Mouse (Mus musculus) spleen, adult 18-20 months (tissue): ENCODE measurements around the gene Ankrd12.
"Not testable (repeated sequence)": the region's sequence is repeated elsewhere in the genome, so short reads cannot be mapped to it uniquely, and the experiment has no call there.

Source experiments
- DNase-seq, 2 experiments: peaks; one replicate each; pipeline ENCODE4 v3.0.0; 2022; ENCODE audit warnings: mixed read lengths in 2 of 2

Ankrd12 gene

DNA sequence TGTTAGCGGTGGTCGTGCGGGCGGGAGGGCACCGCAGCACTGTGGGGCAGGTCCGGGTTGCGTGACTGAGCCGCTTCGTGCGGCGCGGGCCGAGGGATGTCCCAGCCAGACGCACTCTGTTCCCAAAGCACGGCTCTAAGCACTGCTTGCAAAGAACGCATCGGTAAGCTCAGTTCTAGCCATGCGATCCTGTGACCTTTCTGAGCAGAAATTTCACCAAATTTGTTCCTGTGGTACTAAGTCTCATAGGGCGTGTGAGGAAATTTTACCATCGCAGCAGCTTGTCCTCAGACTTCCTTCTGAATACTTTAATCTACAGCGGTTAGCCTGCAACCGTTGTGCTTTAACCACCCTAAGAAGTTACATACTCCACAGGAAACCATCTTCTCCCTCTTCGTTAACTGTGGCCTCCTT, 555 bp upstream of the Ankrd12 start:
- no peak for DNase-seq

DNA sequence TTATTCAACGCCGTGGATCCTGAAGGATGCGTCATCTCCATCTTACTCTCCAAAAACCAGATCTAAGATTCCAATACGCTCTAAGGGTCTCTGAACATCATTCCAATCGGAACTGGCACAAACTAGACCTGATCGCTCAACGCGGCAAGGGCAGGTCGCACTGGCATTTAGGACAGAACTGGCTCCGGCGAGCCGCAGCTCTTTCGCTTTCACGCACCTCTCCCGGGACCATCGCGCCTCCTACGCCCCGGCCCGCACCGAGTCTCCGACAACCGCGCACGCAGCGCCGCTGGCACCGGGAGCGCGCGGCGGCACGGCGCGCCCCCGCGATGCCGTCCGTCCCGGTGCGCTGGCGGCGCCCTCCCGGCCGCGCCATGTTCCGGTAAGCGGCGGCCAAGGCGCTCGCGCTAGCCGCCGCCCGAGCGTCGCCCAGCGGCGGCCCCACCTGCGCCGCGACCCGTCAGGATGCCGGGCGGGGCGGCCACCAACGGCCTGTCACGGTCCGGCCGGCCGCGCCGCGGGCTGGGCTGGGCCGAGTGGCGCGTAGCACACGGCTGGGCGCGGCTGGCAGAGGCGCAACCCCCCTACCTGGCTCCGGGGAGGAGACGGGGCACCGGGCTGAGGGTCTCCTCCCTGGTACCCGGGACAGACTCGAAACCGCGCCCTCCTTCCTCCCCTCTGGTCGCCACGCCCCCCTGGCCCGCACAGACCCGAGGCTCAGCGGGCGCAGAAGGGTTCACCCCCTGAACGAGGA, 538 bp downstream of the Ankrd12 start:
- DNase-seq = peak in 1 of 2 experiments; percentile 26

DNA sequence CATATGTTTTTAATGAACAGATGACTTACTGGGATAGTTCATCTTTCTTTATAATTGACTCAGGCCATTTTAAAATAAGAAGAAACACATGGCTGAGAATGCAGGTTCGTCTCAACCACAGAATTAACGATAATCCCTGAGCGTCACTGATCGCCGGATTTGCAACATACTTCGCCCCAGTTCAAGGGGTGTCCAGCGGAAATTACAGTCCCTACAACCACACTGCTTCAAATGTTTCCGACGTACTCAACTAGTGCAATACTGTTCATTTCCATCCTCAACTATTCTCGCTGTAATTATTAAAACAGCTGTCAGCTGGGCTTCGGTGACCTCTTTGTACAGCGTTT, 1.1 kb downstream of the Ankrd12 start:
- no peak for DNase-seq

DNA sequence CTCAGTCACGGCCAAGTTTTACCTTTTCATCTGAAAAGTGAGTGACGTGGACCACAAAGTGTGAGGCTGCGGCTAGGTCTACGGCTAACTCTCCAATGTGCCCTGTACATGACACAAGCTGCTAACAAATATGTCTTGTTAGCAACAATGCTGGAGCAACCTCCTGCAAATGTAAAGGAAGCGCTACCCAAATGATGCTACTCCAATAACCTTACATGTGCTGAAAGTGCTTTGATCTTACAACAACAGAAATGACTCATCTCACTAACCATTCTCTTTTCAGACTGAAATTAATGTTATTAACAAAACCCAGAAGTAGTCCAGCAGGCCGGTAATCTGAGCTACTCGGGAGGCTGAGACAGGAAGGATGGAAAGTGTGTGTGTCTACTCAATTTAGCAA, 2.9 kb downstream of the Ankrd12 start:
- DNase-seq = no peak

DNA sequence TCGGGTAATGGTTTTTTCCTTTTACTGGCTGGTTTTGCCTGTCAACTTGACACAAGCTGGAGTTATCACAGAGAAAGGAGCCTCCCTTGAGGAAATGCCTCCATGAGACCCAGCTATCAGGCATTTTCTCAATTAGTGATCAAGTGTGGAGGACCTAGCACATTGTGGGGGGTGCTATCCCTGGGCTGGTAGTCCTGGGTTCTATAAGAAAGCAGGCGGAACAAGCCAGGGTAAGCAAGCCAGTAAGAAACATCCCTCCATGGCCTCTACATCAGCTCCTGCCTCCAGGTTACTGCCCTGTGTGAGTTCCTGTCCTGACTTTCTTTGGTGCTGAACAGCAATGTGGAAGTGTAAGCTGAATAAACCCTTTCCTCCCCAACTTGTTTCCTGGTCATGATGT, 7.9 kb downstream of the Ankrd12 start:
- not testable (repeated sequence) for DNase-seq

DNA sequence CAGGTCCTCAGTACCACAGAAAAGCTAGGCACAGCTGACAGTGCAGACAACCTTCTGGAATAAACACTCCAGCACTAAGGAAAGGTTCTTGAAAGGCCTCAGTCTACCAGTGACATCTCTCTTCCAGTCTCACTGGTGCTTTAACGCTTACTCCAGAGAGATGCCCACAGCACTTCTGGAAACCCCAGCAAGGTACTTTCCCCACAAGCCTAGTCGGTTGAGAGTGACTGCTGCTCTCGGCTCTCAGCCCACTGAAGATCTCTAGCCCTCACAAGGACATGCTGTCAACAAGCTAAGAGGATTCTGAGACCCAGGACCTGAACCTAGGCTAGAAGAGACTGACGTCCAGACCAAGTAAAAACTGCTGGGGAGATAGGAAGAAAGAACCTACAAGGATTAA, 11.8 kb downstream of the Ankrd12 start:
- no peak for DNase-seq

DNA sequence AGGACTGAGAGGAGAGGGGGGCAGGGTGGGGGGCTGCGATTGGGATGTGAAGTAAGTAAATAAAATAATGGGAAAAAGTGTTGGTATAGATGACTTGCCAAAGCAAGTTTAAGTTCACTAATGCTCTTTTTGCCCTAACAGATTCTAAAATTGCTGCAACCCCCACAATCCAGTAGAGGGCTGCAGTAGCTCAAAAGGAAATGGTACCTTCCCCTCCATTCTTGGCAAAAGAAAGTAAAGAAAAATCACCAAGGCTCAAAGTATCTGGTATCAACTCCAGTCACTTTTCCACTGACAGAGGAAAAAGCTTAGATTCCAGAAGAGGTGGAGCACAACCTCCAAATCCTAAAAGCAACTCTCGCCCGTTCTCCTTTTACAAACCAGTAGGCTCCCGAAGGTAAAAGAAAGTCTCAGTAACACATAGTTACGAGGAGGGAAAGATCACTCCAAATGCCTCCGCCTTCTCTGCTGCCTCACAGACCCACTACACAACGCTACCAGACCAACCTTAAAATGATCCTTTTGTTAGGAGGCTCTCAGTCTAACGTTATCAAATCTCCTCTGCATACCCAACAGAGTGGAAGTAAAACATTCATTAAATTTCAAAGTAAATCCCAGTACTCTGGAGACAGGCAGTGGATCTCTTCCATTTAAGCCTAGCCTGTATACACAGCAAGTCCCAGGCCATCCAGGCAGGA, 15.5 kb downstream of the Ankrd12 start:
- no peak for DNase-seq

DNA sequence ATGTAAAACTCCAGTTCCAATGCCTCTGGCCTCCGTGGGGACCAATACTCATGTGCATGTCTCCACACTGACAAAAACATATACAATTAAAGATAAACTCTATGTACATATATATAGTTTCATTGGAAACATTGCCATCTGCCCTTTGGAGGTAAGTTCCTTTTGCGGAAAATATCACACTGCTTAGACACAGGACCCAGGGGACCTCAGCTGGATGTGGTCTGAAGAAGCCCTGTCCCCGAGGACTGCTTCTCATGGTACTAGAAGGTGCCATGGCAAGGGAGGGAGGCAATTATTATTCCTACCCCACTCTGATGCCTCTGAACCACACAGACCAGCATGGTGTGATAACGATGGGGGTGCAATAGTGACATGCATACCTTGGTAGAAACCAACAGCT, 18.7 kb downstream of the Ankrd12 start:
- DNase-seq = no peak

DNA sequence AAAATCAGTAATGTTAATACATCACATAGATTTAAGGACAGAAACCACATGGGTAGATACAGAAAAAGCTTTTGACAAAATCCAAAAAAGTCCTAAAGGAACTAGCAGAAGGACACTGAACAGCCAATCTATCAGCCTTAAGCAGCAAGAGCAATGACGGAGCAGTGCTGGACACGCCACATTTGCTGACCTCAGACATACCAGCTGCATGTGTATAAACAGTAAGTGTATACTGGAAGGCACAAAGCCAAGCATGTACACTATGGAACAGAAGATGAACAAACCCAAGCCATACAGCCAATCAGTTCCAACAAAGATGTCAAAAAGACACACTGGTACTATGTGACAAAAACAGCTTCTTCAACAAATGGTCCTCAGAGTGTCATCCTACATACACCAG, 19.7 kb downstream of the Ankrd12 start:
- no peak for DNase-seq

DNA sequence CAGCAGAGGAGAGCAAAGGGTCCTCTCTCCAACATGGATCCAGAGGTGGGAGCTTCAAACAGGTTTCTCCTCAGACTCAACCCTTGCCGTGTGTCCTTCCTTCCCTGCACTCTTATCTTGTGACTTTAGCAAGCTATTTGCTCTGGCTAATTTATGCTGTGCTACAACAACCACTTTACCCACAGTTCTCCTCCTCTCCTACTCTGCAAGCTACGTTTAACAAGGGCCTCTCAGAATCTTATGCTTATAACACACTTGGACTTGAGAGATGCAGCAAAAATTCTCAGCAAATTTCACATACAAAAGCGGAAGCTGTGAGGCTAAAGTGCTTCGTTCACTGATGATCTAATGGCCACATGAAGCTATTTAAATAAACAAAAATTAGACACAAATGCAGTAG, 23.5 kb downstream of the Ankrd12 start:
- no peak for DNase-seq

DNA sequence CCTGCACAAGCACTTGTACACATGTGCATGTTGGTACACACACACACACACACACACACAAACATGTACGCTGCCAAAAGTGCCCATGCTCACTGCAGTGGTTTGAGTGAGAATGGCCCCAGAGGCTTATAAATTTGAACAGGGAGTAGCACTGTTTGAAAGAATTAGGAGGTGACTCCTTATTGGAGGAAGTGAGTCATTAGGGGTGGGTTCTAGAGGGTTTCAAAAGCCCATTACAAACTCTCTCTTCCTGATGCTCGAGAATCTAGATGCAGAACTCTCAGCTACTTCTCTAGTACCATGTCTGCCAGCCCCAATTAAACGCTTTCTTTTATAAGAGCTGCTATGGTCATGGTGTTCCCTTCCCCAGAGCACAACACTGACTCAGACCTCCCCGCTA, 28.1 kb downstream of the Ankrd12 start:
- DNase-seq = no peak

DNA sequence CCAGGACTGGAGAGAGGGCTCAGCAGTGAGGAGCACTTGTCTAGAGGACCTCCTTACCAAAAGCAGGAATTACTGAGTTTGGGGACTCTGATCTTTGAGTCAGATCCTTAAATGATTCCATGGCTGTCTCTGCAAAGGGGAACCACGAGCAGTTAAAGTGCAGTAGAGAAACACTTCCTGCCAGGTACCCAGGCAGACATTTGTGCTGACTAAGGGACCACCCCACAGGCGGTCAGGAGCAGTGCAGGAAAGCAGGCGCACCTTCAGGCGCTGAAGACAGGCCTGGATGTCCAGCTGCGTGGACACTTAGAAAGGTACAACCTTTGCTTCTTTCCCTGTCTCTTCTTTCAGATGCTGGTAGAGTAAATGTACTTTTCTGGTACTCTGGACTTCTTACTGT, 28.7 kb downstream of the Ankrd12 start:
- DNase-seq = no peak

DNA sequence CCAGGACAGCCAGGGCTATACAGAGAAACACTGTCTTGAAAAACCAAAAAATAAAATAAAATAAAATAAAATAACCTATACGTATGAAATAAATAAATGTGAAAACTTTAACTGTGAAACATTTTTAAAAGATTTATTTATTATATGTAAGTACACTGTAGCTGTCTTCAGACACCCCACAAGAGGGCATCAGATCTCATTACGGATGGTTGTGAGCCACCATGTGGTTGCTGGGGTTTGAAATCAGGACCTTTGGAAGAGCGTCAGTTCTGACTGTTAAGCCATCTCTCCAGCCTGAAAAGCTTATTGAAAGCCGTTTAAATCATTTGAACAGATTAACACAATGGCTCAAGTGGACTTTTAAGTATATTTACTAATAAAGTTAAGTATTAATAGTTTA, 33.2 kb downstream of the Ankrd12 start:
- not testable (repeated sequence) for DNase-seq

DNA sequence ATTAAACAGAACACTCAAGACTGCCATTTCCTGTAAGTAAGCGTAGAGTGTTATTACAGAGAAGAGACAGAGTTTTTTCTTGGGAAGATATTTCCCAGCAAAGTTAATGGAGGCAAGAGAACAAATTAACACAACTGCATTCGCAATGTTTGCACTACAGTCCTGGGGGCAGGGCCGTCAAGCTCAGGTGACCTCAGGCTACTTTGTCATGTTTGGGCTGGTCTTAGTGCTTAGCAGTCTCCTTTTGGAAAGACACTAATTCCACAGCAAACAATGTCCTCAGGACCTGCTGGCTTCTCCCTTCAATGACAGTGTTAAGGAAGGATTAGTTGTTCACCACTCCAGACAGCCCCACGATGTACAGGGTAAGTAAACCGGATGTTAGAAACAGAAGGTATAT, 35.9 kb downstream of the Ankrd12 start:
- DNase-seq = no peak

DNA sequence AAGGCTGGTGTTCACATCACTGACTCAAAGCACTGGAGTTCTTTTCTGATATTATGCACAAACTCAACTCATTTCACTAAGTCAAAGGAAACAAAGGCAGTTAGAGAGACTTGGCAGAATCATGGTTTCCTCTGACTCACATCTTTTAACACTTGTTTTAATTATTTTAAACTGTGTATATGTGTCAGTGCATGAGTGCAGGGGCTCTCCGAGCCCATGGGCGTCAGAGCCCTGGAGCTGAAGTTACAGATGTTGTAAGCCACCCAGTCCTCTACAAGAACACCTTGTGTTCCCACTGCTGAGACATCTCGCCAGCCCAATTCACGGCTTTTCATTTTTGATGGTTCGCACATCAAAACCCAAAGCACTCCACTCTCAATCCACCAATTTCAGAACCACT, 43.6 kb downstream of the Ankrd12 start:
- DNase-seq = no peak

DNA sequence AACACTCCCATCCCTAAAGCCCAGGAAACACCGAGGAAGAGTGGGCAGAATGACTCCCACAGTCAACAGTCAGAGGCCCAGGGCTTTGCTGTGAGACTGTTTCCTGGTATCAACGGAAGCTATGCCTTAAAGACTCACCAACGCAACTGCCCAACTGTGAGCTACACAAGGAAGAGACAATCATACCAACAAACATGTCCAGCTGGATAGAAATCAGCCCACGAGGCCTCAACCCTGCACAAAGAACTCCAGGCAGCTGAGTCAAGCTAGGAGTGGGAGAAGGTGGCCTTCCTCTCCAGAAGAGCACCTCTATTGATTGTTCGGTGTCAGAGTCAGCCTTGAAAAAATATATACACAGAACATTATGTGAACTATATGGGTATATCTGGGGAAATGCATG, 44.9 kb downstream of the Ankrd12 start:
- no peak for DNase-seq

DNA sequence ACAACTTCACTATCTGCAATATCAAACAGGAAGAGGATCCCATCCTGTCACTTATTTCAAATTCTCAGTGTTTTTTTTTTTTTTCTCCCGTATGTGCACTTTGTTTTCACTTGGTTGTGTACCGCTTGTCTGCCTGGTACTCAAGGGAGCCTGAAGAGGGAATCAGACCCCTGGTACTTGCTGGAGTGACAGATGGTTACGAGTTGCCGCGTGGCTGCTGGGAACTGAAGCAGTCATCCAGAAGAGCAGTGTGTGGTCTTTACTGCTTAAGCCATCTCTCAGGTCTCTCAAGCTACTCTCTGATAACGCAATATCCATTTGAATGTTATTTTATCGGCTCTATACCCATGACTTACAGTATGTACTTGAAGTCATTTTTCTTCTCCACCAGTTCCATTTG, 52.7 kb downstream of the Ankrd12 start:
- DNase-seq = no peak

DNA sequence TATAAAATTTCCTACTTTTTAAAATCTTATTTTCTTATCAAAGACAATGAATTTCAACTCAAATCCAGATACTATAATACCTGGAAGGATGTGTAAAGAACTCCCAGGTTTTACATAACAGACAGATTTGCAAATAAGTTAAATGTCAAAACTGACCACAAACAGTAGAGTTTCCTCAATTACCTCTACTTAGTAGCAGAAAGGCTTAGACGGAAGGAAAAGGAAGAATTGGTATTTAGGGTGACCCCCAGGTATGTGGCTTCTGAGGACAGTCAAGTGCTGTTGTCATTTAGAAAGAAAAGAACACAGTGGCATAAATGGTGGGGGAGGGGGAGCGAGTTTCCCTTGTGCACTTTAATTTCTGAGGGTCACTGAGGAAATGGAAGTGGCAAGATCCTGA, 65.1 kb downstream of the Ankrd12 start:
- DNase-seq = no peak

DNA sequence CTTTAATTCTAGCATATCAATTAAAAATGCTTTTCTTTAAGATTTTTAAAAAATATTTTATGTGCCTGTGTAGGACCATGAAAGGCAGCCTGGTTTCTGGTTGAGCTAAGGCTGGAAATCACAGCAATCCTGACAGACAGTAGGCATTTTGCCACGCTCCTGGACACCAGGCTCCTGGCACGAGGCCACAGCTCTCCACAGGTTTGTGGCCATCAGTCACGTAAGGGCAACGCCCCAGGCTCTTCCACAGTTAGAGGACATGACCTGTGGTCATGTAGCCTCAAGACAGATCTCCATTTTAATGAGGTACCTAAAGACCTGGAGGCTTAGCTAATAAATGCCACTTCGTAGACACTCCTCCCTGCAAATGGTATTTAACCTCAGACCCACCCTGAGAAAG, 69.0 kb downstream of the Ankrd12 start:
- no peak for DNase-seq

DNA sequence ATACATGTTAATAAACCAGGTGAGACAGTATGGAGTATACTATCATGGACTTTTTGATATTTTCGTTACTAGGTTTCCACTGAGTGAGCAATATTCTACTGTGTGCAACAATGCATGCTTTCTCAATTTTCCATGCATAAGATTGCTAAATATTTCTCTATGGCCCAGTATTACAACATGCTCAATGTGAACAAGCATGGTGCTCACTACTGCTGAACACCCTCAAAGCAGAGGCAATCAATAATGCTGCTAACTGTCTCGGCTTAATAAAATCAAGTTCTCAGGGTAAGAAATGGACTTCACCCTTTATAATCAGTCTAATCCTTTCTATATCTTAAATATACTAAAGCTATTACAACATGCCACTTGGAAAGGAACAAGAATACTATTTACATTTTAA, 69.4 kb downstream of the Ankrd12 start:
- DNase-seq = no peak

DNA sequence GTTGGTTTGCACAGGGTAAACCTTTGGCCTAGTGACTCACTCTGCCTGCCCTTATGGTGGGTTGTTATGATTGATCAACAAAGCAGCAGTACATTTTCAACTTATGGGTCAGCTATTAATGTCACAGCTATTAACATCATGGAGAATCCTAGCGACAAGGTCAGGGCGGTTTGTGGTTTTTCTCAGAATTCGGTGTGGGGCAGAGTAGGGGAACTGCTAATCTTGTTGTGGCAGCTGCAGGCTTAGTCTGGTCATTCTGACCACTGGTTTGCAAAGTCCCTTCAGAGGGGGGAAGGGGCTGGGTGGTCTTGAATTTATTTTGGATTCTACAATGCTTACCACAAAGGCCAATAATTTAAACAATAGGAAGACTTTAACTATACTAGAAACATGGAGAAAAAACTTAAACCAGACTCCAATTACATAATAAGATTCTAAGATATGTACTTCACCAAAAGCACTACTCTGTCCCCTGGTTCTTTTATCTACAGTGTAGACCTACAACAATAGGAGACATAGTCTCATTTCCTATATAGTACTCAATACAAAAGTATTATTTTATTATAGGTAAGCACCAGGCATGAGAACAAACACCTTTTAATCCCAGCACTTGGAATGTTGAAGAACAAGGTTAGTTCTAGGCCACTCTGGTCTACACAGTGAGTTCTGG, 88.6 kb downstream of the Ankrd12 start:
- no peak for DNase-seq

DNA sequence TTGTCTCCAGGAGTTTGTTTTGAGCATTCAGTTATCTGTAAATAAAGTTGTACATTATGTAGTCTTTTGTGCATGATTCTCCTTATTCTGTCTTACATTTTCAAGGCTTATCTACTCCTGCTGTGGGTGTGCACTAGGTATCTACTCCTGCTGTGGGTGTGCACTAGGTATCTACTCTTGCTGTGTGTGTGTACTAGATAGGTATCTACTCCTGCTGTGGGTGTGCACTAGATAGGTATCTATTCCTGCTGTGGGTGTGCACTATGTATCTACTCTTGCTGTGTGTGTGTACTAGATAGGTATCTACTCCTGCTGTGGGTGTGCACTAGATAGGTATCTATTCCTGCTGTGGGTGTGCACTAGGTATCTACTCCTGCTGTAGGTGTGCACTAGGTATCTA, 100.2 kb downstream of the Ankrd12 start:
- DNase-seq = not testable (repeated sequence)

DNA sequence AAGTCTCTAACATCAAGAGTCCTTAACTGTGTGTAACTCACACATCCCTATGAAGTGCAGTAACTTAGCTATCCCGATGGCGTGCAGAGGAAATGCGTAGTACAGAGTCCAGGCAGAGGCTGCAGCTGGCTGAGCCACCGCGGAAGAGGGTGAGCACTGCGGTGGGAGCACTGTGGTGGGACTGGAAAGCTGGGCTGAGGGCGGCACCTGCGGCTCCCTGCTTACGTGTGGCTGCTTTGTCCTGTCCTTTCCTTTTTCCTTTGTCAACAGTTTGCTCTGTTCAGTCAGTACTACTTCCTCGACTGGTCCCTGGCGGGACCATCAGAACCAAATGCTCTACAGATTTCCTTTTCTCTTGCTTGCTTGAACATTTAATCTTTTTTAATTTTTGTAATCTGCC, 109.1 kb downstream of the Ankrd12 start:
- no peak for DNase-seq

DNA sequence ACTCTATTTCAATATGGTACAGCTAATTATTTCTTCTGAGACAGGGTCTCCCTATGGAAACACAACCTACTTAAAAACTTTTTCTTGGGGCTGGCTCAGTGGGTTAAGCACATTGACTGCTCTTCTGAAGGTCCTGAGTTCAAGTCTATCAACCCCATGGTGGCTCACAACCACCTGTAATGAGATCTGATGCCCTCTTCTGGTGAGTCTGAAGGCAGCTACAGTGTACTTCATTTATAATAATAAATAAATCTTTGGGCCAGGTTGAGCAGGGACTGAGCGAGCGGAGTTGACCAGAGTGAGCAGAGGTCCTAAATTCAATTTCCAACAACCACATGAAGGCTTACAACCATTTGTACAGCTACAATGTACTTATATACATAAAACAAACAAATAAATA, 114.6 kb downstream of the Ankrd12 start:
- no peak for DNase-seq
